Mouse (Mus musculus) lung, adult 2 months (tissue): ENCODE data around the gene Mturn.

Experiments
- CTCF ChIP-seq: fragments of 200-500 bp; IDR thresholded peaks from 2 replicates; pipeline ENCODE4 v1.5.1; 2011; ENCODE audit warnings: mild to moderate bottlenecking, low read length, control low read depth; ENCODE audit not compliant: insufficient read depth
- POLR2A ChIP-seq: fragments of 200-500 bp; IDR thresholded peaks from 2 replicates; pipeline ENCODE4 v1.6.1; 2011; ENCODE audit warnings: low read depth, mild to moderate bottlenecking, control low read depth, low read length, borderline replicate concordance; ENCODE audit errors: extremely low read depth

DNA sequence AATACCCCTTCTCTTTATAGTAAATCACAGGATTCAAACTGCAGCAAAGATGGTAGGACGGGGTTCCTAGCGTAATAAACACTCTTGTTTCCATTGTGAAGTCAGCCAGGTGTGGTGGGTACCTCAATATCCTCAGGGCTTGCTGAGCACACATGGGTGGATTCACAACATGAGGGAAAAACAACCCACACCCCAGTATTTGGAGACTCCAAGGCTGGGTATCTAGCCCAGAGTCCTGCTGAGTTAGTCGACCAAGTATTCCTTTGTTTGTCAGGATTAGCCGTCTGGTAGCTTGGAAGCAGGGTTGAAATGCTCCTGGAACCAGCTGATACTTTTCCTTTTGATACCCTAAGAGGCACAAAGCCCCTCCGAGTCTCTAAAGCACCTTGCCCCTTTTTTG is 23.4 kb downstream of the Mturn start:
- TF ChIP-seq POLR2A: no peak
- TF ChIP-seq CTCF: no peak
